Mouse (Mus musculus) cerebellum, postnatal 25 days (tissue): ENCODE results near the gene Shoc2.
A peak's percentile ranks its signal among the peaks of the same experiment; 100 is the strongest.
"Not testable (repeated sequence)": the region's sequence is repeated elsewhere in the genome, so short reads cannot be mapped to it uniquely, and the experiment has no call there.

Experiments
- DNase-seq, 2 experiments: peaks; one replicate each; pipeline ENCODE4 v3.0.0; 2021; ENCODE audit warnings: mixed read lengths in 2 of 2

Shoc2 gene

GRCm38 (mm10) chr19:53943802-53944785 lies at the start of gene Shoc2, which contains the start of gene Bbip1:
TSS of gene Shoc2 (plus strand) at chr19:53944306.
TSS of gene Bbip1 (minus strand) at chr19:53944627.
- DNase-seq = peak; percentile 97 to 99

GRCm38 (mm10) chr19:53894538-53895121 lies 49.5 kb upstream of the Shoc2 start:
- DNase-seq = no peak

DNA sequence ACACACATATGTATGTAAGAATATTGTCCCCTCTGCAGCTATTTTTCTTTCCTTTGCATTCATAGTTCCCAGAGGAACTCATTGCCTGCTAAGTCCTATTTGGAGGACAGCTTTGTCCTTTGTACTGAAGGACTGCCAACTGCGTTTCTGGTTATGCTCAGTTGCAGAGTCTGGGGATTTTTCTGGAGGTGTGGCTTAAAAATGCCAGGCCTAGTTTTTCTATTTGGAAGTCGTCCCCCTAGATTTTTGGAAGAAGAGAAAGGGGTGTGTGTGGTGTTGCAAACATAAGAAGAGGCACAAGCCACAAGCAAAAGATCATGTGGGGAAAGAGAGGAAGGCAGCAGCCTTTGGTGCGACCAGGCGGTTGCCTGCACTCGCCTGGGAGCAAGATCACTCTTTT lies 46.1 kb upstream of the Shoc2 start:
- no peak for DNase-seq

DNA sequence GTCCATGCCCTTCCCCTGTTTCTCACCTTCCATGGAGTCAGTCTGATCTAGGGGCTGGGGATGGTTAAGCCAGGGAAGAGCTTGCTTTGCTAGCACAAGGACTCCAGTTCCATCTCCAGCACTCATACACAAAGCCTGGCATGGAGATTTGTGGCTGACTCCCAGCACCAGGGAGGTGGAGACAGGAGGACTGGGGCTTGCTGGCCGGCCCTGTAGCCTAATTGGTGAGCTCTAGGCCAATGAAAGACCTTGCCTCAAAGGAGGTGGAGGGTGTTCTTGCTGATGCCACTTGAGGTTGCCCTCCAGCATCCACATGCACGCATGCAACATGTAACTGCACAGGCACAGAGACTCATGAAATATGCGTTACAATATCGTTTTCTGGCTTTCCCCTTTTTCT lies 45.6 kb upstream of the Shoc2 start:
- DNase-seq = no peak

GRCm38 (mm10) chr19:53898970-53899900 lies 44.9 kb upstream of the Shoc2 start:
- DNase-seq = no peak

- no peak for DNase-seq
These were observed 44.0 kb upstream of the Shoc2 start for GRCm38 (mm10) chr19:53899941-53900610.

DNA sequence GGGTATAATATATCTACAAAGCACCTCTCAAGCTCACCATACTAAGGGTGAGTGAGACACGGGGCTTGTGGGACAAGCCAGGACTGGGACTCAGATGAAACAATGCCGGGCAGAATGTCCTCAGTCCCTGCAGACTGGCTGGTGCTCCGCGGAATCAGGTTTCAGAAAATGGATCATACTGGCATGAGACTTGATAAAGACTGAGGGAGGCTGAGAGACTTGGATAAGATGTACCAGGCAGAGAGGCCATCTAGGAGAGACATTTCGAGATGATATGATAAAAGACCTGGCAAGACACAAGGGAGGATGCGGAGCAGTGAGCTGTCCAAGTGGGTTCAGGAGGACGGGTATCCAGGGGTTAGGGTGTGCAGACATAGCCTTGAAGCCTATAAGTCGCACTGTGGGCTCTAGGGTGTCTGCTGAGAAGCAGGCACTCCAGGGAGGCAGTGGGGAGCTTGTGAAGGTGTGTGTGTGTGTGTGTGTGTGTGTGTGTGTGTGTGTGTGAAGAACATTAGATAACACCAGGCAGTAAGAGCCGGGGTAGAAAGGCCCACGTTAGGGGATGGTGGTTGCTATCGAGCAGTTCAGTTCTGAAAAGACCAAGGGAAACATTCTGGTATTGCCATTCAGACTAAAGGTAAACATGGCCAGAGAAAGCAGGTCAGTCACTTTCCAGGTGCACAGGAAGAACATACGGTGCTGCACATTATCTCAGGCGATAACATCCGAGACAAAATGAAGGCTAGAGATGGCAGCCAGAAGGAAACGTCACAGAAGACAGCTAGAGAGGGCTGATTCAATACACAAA lies 42.0 kb upstream of the Shoc2 start:
- peak in 1 of 2 experiments; percentile 17 for DNase-seq

DNA sequence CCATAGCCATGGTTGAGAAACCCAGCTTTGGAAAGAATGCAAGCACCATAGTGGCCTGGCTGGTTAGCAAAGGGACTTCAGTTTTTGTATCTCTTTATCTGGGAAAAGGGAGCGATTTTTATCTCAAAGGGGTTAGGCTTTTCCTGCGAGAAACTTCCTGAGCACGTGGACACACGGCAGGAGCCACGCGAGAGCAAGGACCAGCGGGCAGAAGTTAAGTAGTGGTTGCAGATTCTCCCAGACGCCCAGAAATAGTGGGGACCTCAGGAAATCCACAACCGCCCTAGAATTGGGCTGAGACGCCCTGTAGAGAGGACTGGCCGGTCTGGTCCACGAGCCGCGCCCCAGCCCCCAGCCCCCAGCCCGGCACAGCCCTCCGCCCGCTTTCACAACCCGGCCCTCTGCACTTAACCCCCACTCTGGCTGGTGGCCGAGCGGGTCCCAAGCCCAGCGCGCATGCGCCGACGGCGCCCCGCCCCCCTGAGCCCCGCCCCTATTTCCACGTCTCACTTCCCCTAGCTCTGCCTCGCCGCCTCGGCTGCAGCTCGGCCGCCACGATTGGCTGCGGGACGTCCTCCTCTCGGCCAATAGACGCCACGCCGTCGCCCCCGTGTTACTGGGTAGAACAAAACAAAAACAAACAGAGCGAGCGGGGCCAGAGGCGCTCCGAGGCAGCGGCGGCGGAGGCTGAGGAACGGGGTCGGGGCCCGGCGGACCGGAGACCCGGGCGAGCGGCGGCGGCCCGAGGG lies 41.2 kb upstream of the Shoc2 start:
- DNase-seq = peak; percentile 94 to 97

- peak; percentile 67 to 73 for DNase-seq
These were observed 40.4 kb upstream of the Shoc2 start for GRCm38 (mm10) chr19:53903507-53904321.

DNA sequence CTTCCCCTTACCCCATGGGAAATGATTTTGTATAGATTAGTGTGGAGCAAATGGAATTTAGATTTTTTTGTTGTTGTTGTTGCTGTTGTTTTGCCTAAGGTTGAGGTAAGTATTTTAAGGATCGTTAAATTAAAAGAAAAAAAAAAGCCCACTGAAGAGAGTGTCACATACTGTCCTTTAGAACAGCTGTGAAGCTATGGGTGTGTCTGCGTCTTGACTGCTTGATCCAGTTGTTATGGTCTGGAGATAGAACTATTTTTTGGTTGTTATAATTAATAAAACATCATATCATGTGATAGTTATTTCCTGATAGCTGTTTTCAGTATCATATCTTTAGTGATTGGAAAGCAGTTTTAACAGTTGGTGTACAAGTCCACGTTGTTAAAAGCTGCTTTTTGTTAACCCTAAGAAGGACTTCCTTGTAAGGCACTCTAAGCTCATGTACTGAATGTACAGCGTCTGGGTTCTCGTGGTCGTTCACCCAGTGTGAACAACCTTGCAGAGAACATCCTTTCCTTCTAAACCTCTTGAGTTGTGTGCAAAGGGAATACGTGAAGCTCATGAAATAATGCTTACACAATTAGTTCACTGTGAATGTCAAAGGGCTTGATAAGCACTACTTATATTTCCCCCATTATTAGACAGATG lies 39.1 kb upstream of the Shoc2 start:
- no peak for DNase-seq

GRCm38 (mm10) chr19:53906033-53906702 lies 37.9 kb upstream of the Shoc2 start:
- DNase-seq = no peak

DNA sequence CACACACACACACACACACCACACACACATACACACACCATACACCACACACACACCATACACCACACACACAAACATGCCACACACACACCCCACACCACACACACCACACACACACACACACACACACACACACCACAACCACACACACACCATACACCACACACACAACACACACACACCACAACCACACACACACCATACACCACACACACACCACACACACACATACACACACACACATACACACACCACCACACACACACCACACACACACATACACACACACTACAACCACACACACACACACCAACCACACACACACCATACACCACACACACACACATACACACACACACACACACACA lies 37.4 kb upstream of the Shoc2 start:
- DNase-seq = not testable (repeated sequence)

DNA sequence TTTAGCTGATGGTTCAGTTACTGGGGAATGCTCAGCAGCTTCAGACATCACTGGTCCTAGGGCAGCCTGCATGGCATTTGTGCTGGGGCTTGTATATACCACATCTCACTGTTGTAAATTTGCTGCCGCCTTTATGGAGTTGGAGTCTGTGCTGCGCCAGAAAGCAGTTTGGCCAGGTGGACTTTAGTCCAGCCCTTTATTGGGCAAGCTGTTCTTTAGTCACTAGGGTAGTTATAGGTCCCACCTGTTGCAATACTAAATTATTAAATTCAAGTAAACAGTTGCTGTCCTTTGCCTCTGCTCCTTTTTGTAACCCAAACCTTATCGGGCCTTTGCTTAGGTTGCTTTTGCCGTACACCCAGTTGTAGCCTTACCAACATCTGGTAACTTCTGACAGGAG lies 29.2 kb upstream of the Shoc2 start:
- no peak for DNase-seq

DNA sequence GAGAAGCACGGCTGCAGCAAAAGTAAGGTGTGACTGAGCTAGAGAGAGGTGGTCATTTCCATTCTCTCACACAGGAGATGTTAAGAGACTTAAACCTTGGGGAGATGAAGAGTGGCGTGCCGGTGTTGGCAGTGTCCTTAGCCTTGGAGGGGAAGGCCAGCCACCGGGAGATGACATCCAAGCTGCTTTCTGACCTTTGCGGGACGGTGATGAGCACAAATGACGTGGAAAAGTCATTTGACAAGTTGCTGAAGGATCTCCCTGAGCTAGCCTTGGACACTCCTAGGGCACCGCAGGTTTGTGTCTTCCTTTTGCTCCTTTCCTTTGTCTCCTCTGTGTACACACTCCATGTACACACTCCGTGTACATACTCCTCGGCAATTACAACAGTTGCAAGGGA lies 24.6 kb upstream of the Shoc2 start:
- DNase-seq = no peak

DNA sequence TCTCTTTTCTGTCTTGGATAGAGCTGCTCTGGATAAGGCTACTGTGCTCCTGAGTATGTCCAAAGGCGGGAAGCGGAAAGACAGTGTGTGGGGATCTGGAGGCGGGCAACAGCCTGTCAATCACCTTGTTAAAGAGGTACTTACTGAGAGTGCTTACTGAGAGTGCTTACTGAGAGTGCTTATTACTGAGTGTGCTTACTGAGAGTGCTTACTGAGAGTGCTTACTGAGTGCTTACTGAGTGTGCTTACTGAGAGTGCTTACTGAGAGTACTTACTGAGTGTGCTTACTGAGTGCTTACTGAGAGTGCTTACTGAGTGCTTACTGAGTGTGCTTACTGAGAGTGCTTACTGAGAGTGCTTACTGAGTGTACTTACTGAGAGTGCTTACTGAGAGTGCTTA lies 22.1 kb upstream of the Shoc2 start:
- not testable (repeated sequence) for DNase-seq

DNA sequence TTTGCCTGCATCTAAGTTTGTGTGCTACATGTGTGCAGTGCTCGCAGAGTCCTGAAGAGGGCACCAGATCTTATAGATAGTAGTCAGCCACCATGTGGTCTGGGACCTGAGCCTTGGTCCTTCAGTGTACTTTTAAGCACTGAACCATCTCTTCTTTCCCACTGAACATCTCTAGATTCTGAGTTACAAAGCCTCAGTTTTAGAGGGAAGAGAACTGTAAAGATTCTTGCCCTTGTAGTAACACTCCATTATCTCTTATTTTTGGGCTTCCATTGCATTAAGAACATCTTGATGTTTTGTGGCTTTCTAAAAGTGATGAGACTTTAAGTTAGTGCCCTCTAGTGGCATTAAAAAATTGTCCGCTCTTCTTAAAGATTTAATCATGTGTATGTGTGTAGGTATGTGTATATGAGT lies 18.8 kb upstream of the Shoc2 start:
- peak in 1 of 2 experiments; percentile 35 for DNase-seq

- DNase-seq = no peak
These were observed 17.4 kb upstream of the Shoc2 start for GRCm38 (mm10) chr19:53926705-53927104.

DNA sequence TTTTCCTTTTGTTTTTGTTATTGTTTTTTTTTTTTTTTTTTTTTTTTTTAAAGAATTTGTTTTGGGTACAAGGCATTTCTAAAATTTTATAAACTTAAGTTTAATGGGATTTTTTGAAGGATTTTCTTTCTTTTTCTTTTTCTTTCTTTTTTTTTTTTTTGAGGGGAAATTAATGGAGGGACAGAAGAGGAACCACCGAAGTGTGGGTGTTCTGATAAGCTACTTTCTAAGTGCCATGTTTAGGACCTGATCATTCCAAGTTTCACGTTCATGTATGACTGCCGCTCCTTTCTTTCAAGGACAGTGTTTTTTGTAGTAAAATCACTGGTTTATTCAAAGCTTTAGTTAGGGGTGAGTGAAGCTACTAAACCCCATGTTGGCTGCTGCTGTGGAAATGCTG lies 14.9 kb upstream of the Shoc2 start:
- DNase-seq = no peak

GRCm38 (mm10) chr19:53933050-53933449 lies 11.1 kb upstream of the Shoc2 start:
- DNase-seq = no peak
